Mouse (Mus musculus): Measurements from ENCODE around the gene Hes2. TPM values are rescaled to one million over a fixed set of nuclear protein-coding genes. Genes with fewer than 3 reads are reported as not detected.

The Hes2 gene
- total RNA-seq, 2 experiments from 2014 or later: not detected

- DNase-seq (ENCODE audit: low spot score in 2 of 2): no peak
Measured at GRCm38 (mm10) chr4:152159285-152159678, 615 bp downstream of the Hes2 start.

- DNase-seq (ENCODE audit: low spot score in 2 of 2): no peak
Measured at GRCm38 (mm10) chr4:152160748-152161147, 2.1 kb downstream of the Hes2 start.

GRCm38 (mm10) chr4:152161601-152162000 is 2.9 kb downstream of the Hes2 start:
- DNase-seq (ENCODE audit: low spot score in 2 of 2): no peak

GRCm38 (mm10) chr4:152162748-152163147 is 4.1 kb downstream of the Hes2 start:
- DNase-seq (ENCODE audit: low spot score in 2 of 2): no peak

GRCm38 (mm10) chr4:152165036-152165931 is 6.6 kb downstream of the Hes2 start:
- DNase-seq (ENCODE audit: low spot score in 2 of 2): peak in 1 of 2 experiments; percentile 49

- DNase-seq (ENCODE audit: low spot score in 2 of 2): no peak
Measured at GRCm38 (mm10) chr4:152168052-152168451, 9.4 kb downstream of the Hes2 start.

- DNase-seq (ENCODE audit: low spot score in 2 of 2): no peak
Measured at GRCm38 (mm10) chr4:152169103-152169502, 10.4 kb downstream of the Hes2 start.

- DNase-seq (ENCODE audit: low spot score in 2 of 2): no peak
Measured at GRCm38 (mm10) chr4:152170286-152170685, 11.6 kb downstream of the Hes2 start.

- no peak for DNase-seq (ENCODE audit: low spot score in 2 of 2)
Measured at GRCm38 (mm10) chr4:152171543-152171942, 12.9 kb downstream of the Hes2 start.

- DNase-seq (ENCODE audit: low spot score in 2 of 2): peak; percentile 54 to 69
Measured at GRCm38 (mm10) chr4:152173041-152173440, 14.4 kb downstream of the Hes2 start.

GRCm38 (mm10) chr4:152173956-152174355 is 15.3 kb downstream of the Hes2 start:
- DNase-seq (ENCODE audit: low spot score in 2 of 2): no peak

- DNase-seq (ENCODE audit: low spot score in 2 of 2): no peak
Measured at GRCm38 (mm10) chr4:152176638-152177037, 18.0 kb downstream of the Hes2 start.

GRCm38 (mm10) chr4:152177174-152177536 is 18.5 kb downstream of the Hes2 start:
- DNase-seq (ENCODE audit: low spot score in 2 of 2): no peak

GRCm38 (mm10) chr4:152177537-152178343 is 19.1 kb downstream of the Hes2 start, which contains the start of gene Acot7:
TSS of gene Acot7 (plus strand) at chr4:152178134.
- peak; percentile 81 to 84 for DNase-seq (ENCODE audit: low spot score in 2 of 2)

GRCm38 (mm10) chr4:152178344-152178864 is 19.7 kb downstream of the Hes2 start:
- DNase-seq (ENCODE audit: low spot score in 2 of 2): peak in 1 of 2 experiments; percentile 34

- DNase-seq (ENCODE audit: low spot score in 2 of 2): no peak
Measured at GRCm38 (mm10) chr4:152178916-152179705, 20.4 kb downstream of the Hes2 start.

- DNase-seq (ENCODE audit: low spot score in 2 of 2): no peak
Measured at GRCm38 (mm10) chr4:152179946-152180660, 21.4 kb downstream of the Hes2 start.

GRCm38 (mm10) chr4:152182205-152182604 is 23.5 kb downstream of the Hes2 start:
- DNase-seq (ENCODE audit: low spot score in 2 of 2): no peak

GRCm38 (mm10) chr4:152184353-152185035 is 25.8 kb downstream of the Hes2 start:
- no peak for DNase-seq (ENCODE audit: low spot score in 2 of 2)

GRCm38 (mm10) chr4:152185137-152185509 is 26.5 kb downstream of the Hes2 start:
- DNase-seq (ENCODE audit: low spot score in 2 of 2): no peak
